Mouse (Mus musculus) mammary gland, adult 2 months (tissue): Measurements from ENCODE around the gene Arpc1a. TPM values are rescaled to one million over a fixed set of nuclear protein-coding genes. Genes with fewer than 3 reads are reported as not detected.

ENCODE experiments used
- polyA plus RNA-seq: library from polyadenylated mRNA; depleted of rRNA; stranded (reverse); fragments of >200 nt; gene quantifications from 2 replicates; pipeline ENCODE4 v1.2.3, GENCODE M21; 2012; ENCODE audit warnings: low replicate concordance; rRNA removed

The Arpc1a gene
- 103 and 111 TPM in 2 replicates for polyA plus RNA-seq

DNA sequence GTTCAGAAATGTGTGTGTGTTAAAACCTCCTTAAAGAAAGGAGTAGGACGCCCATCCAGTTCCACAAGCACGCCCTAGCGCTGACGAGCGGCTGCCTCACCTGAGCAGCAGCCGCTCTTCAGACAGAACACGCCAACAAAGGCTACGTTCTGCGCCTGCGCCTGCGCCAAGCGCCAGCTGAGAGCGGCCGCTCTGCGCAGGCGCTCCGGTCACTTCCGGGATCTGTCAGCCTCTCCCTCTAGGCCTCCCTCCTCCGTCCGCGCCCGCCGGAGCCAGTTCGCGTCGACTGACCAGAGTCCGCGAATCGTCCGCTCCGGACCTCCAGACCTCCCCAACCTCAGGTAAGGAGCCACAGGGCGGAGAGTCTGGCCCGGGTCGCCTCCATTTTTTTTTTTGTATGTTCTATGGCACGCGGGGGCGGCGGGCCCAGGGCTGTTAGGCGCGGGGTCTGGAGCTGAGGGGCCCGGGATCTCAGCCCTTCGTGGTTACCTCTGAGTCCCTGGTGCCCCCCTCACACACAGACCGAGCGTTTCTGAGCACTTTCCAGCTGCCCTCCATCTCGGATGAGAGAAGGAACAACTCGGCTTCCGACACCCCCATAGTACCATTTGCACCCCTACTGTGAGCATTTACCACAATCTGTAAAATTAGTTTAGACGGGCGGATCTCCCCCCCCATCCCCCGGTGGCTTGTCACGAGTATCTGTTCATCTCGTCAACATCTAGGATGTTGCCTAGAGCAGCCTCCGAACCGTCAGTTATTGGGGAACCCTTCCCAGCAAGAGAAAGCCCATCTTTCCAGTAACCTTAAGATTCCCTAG is at the start of gene Arpc1a, which contains the start of gene Kpna7:
Gene Arpc1a (plus strand): TSS at position 199 of the 820 bp plus-strand sequence.
Gene Kpna7 (minus strand): TSS at position 399 of the 820 bp plus-strand sequence.

DNA sequence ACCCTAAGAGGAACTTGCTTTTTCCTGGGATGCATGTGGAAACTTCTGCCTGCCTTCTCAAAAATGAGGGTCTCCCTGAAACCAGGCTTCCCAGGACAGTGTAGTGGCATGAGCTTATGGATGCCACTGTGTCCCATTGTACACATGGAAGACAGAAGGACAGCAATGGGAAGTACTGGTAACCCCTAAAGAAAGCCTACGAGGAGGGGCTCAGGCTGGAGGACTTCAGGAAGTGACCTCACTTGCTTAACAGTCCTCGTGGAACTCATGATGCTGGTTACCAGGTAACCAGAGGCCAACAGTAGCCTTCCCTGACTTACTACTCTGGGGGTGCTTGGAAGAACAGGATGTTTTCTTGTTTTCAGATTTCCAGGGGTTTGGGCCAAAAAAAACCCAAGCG is 40.9 kb upstream of the Arpc1a start, which contains the start of gene 1700018F24Rik:
Gene 1700018F24Rik (plus strand): TSS at position 301 of the 400 bp plus-strand sequence.

DNA sequence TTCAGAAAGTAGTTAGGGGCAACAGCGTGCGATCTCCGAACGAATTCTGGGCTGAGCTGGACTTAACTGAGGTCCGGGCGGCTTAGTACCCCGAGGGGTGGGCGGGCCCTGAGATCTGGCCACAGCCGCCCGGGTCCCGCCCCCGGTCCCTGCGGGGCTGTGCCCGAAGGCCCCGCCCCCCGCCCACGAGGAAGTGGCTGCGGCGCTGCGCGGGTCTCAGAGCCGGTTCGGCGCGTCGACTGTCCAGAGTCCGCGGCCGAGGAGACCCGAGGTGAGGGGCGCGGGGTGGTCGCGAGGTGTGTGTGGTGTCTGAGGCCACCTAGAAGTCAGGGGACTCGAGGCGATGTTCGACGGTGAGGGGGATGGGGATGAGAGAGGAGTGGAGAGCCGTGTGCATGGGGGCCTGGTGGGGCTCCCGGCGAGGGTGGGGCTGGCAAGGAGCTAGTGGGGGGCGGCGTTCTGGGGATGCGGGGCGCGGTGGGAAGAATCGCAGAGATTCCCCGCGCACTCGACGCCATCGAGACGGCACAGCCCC is 30.5 kb downstream of the Arpc1a start, which contains the start of gene Arpc1b:
Gene Arpc1b (plus strand): TSS at position 145 of the 535 bp plus-strand sequence.

DNA sequence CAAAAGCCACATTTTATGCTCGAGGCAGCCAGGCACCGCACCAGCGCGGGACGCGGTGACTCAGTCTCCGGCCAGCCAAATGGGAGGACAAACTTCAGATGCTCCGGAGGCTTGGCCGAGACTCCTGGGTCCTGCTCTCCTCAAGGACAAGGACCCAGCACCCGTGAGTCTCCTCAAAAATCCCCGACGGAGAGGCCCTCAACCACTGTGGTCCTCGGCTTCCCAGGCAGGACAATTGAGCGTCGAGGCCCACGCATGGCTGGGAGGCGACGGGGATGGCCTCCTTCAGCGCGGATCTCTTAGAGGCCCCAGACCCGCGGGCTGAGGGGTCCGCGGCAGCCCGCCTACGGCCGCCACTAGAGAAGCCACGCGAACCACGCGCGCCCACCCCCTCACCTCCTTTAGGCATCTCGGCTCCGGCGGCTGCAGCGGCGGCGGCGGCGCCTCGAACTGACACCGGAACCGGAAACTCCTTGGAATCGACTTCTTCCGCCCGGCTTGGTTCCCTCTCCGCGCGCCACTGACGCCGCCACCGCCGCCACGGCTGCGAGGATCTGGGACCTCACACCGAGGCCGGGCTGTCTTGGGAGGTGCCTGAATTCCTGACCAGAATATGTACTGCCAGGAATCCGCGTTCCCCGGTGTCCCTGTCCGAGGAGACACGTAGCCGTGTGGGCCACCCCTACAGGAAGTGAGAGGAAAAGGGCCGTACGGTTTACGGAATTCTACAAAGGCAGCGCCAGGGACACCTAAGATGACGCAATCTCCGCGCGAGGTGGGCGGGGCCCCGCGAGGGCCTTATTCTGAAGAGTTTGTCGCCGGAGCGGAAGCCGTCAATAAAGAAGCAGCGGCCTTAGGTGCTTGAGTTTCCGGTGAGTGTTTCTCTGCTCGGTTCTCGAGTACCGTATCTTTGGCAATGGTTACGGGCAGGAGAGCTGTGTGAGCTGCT is 56.2 kb downstream of the Arpc1a start, which contains the start of the genes Pdap1 and Bud31:
Gene Pdap1 (minus strand): TSS at position 668 of the 949 bp plus-strand sequence.
Gene Bud31 (plus strand): TSS at position 792 of the 949 bp plus-strand sequence.

Other genes with a start within 250 kb of the Arpc1a start
- 36.6 and 42.3 TPM in 2 replicates for gene Smurf1, start 118.0 kb upstream of the Arpc1a start, polyA plus RNA-seq
- not detected in 2 replicates for gene Gm4871, start 51.1 kb upstream of the Arpc1a start, polyA plus RNA-seq
- gene 1700018F24Rik, start 40.8 kb upstream of the Arpc1a start, polyA plus RNA-seq = not detected in 2 replicates
- gene Kpna7, start 200 bp downstream of the Arpc1a start, polyA plus RNA-seq = not detected in 2 replicates
- gene Arpc1b, start 30.4 kb downstream of the Arpc1a start, polyA plus RNA-seq = 586 and 942 TPM in 2 replicates
- gene Pdap1, start 56.4 kb downstream of the Arpc1a start, polyA plus RNA-seq = 21.0 and 26.7 TPM in 2 replicates
- 36.2 and 74.0 TPM in 2 replicates for gene Bud31, start 56.5 kb downstream of the Arpc1a start, polyA plus RNA-seq
- 13.3 and 13.5 TPM in 2 replicates for gene Ptcd1, start 83.3 kb downstream of the Arpc1a start, polyA plus RNA-seq
- gene Cpsf4, start 83.4 kb downstream of the Arpc1a start, polyA plus RNA-seq = 22.3 and 29.3 TPM in 2 replicates
- 99.7 and 184 TPM in 2 replicates for gene Atp5j2, start 108.2 kb downstream of the Arpc1a start, polyA plus RNA-seq
- gene Zkscan14, start 118.0 kb downstream of the Arpc1a start, polyA plus RNA-seq = 2.7 and 3.5 TPM in 2 replicates
- gene Zkscan5, start 120.7 kb downstream of the Arpc1a start, polyA plus RNA-seq = 3.2 and 5.7 TPM in 2 replicates
- gene Zfp655, start 147.9 kb downstream of the Arpc1a start, polyA plus RNA-seq = 12.0 and 23.5 TPM in 2 replicates
- gene Zscan25, start 196.7 kb downstream of the Arpc1a start, polyA plus RNA-seq = 14.3 and 22.2 TPM in 2 replicates